Mouse (Mus musculus) embryonic facial prominence, embryonic 14.5 days (tissue): Measurements from ENCODE around the gene Iqcc. TPM values are rescaled to one million over a fixed set of nuclear protein-coding genes. Genes with fewer than 3 reads are reported as not detected.

Source experiments
- ATAC-seq: fragments of 200-750 bp; cut with Nextera tagmentation; 2 replicates; pipeline ENCODE4 v1.8.0; 2017; ENCODE audit warnings: low read depth, moderate number of reproducible peaks, moderate TSS enrichment
- DNase-seq: peaks from one replicate; pipeline ENCODE4 v3.0.0-alpha.2; 2015; ENCODE audit warnings: low spot score
- H3K27ac ChIP-seq: fragments of 300-500 bp; sonication (generic); replicated peaks from 2 replicates; pipeline ENCODE4 v1.5.1; 2014; ENCODE audit warnings: low read depth, mild to moderate bottlenecking, low read length, moderate library complexity
- H3K27me3 ChIP-seq: fragments of 300-500 bp; sonication (generic); replicated peaks from 2 replicates; pipeline ENCODE4 v1.6.1; 2014; ENCODE audit warnings: low read length; ENCODE audit not compliant: control insufficient read depth, insufficient read depth
- H3K36me3 ChIP-seq: fragments of 300-500 bp; sonication (generic); 2 replicates; pipeline ENCODE4 v1.6.1; 2014; ENCODE audit warnings: low read length, mixed read lengths; ENCODE audit not compliant: control insufficient read depth, insufficient read depth
- H3K4me1 ChIP-seq: fragments of 300-500 bp; sonication (generic); 2 replicates; pipeline ENCODE4 v1.6.1; 2014; ENCODE audit warnings: antibody characterized with exemption, low read length; ENCODE audit not compliant: control insufficient read depth, insufficient read depth
- H3K4me2 ChIP-seq: fragments of 300-500 bp; sonication (generic); 2 replicates; pipeline ENCODE4 v1.6.1; 2014; ENCODE audit warnings: low read depth, mild to moderate bottlenecking, low read length, moderate library complexity, mixed read lengths
- H3K4me3 ChIP-seq: fragments of 300-500 bp; sonication (generic); 2 replicates; pipeline ENCODE4 v1.5.1; 2014; ENCODE audit warnings: low read depth, mild to moderate bottlenecking, low read length
- H3K9ac ChIP-seq: fragments of 300-500 bp; sonication (generic); 2 replicates; pipeline ENCODE4 v1.6.1; 2014; ENCODE audit warnings: low read depth, mild to moderate bottlenecking, low read length, moderate library complexity, mixed read lengths
- H3K9me3 ChIP-seq: fragments of 300-500 bp; sonication (generic); 2 replicates; pipeline ENCODE4 v1.6.1; 2016; ENCODE audit warnings: low read length; ENCODE audit not compliant: control insufficient read depth
- WGBS: fragments of 180-500 bp; shearing (Covaris S2); extraction: QIAGEN DNeasy Blood & Tissue Kit; methylation state at CpG from one replicate; pipeline ENCODE4 v1.1.7; 2014; 5-methylcytosine and 5-hydroxymethylcytosine counted together
- polyA plus RNA-seq: library from polyadenylated mRNA; unstranded; fragments of >200 nt; fragmentation: Nextera tagmentation; extraction: Ambion mirVana; gene quantifications from 2 replicates; pipeline ENCODE4 v1.2.1, GENCODE M21; 2014

The Iqcc gene
- polyA plus RNA-seq, 1 experiment from 2014 or later: 26.6 TPM

- 97% methylated on average over 5 of the region's 5 CpGs for WGBS
- peaks cover 11% of the 10 kb centered on the region; the same call in 1 of the 2 replicates for H3K4me1 ChIP-seq
- H3K27ac ChIP-seq: peak overlapping the region; percentile 92; the same call in 1 of the 2 replicates
- H3K36me3 ChIP-seq: peaks cover 26% of the 10 kb centered on the region
- peak overlapping the region; percentile 87 for H3K9ac ChIP-seq
- H3K9me3 ChIP-seq: no peaks in the 10 kb centered on the region
- DNase-seq (no peak), ATAC-seq (no peak)
- H3K4me2 ChIP-seq: peak overlapping the region; percentile 61
- H3K4me3 ChIP-seq: peak overlapping the region; percentile 74
- no peaks in the 10 kb centered on the region for H3K27me3 ChIP-seq
These were observed 868 bp downstream of the Iqcc start for GRCm38 (mm10) chr4:129618031-129618430.

DNA sequence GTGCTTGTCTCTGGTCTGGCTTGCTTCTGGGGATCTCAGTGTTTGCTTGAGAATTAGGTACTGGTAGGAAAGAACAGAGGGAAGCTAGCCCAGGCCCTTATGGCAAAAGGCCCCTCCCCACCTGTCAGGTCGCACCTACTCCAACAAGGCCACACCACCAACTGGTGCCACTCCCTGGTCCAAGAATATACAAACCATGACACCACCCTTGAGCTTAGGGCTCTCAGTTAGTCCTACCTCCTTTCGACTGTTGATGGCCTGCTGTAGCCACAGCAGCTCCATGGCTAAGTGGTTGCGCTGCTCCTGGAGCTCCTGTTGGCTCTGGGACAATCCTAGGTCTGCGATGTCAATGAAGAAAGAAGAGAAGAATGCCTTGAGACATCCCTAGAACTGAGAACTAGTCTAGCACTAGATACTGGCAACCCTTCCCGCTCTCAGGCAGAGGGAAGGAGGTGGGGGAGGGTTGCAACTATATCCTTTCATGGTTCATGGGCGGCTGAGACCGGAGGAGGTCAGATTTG, 1.7 kb downstream of the Iqcc start:
- WGBS: 90% methylated on average over 7 of the region's 7 CpGs
- H3K4me3 ChIP-seq: no peak overlapping the region

DNA sequence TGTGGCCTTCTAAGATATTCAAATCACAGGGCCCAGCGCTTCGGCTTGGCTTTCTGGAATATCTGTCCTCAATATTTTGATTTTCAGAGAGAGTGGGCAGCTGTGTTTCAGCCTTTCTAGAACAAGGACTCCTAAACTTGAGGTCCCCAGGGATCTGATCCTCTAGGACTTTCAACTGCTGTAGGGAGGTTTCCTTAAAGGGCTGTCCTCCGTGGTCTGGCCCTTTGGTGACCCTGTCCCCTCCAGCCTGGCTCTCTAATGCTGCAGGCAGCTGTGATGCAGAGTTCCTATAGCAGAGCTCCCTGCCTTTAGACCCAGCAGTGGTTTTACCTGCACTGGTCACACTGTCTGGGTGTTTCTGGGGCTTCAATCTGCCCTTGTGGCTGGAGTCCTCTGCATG, 2.3 kb downstream of the Iqcc start:
- H3K9me3 ChIP-seq: no peaks in the 10 kb centered on the region
- H3K4me1 ChIP-seq: peaks cover 5% of the 10 kb centered on the region; the same call in 1 of the 2 replicates
- 87% methylated on average over 3 of the region's 3 CpGs for WGBS
- no peak for ATAC-seq
- no peak for DNase-seq
- H3K36me3 ChIP-seq: peaks cover 23% of the 10 kb centered on the region
- H3K9ac ChIP-seq: no peak overlapping the region
- no peak overlapping the region for H3K27ac ChIP-seq
- H3K4me2 ChIP-seq: no peak overlapping the region
- H3K27me3 ChIP-seq: no peaks in the 10 kb centered on the region
- no peak overlapping the region for H3K4me3 ChIP-seq

More for the DNA sequence above, 1.7 kb downstream of the Iqcc start:
- Histone ChIP-seq H3K4me2 (no peak overlapping the region), H3K36me3 (peaks cover 23% of the 10 kb centered on the region), H3K27me3 (no peaks in the 10 kb centered on the region), H3K9ac (no peak overlapping the region), H3K9me3 (no peaks in the 10 kb centered on the region), H3K4me1 (peaks cover 5% of the 10 kb centered on the region; the same call in 1 of the 2 replicates), H3K27ac (no peak overlapping the region)
- ATAC-seq (no peak), DNase-seq (no peak)

DNA sequence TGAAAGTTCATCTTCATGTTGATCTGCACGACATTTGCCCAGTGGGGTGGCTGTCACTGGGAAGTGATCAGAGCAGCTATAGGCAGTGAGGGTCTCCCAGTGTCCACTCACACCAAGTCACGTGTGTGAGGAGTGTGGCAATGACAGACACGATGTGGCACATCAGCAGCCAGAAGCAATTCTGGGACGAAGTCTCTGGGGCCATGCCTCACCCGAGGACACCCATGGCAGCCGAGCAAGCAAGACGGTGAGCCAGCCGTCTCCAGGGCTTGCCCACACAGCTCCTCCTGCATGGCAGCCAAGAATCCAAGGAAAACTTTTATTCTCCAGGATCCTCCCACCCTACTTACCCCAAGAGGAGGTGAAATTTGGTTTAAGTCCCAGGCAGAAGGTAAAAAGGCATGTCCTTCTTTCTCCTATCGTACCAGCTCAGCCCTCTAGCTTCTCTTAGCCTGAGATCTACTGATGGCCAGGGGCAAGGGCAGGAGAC, 3.1 kb downstream of the Iqcc start:
- 90% methylated on average over 9 of the region's 9 CpGs for WGBS
- ATAC-seq (no peak), DNase-seq (no peak)
- Histone ChIP-seq H3K4me1 (peaks cover 5% of the 10 kb centered on the region; the same call in 1 of the 2 replicates), H3K9me3 (no peaks in the 10 kb centered on the region), H3K9ac (no peak overlapping the region), H3K4me2 (no peak overlapping the region), H3K36me3 (peaks cover 23% of the 10 kb centered on the region), H3K4me3 (no peak overlapping the region), H3K27ac (no peak overlapping the region), H3K27me3 (no peaks in the 10 kb centered on the region)

GRCm38 (mm10) chr4:129614093-129614492, 4.8 kb downstream of the Iqcc start, which contains the start of gene Dcdc2b:
Gene Dcdc2b, minus strand, starts transcription at chr4:129614257.
- Histone ChIP-seq H3K9ac (no peak within 1 kb of the TSS), H3K4me2 (no peak within 1 kb of the TSS), H3K9me3 (no peaks in the 10 kb centered on the region), H3K27me3 (no peaks in the 10 kb centered on the region), H3K4me1 (peaks cover 5% of the 10 kb centered on the region; the same call in 1 of the 2 replicates), H3K36me3 (peaks cover 23% of the 10 kb centered on the region), H3K27ac (no peak within 1 kb of the TSS), H3K4me3 (no peak within 1 kb of the TSS)
- WGBS: 83% methylated on average over 6 of the region's 6 CpGs
- no peak for DNase-seq
- no peak for ATAC-seq

- no peak overlapping the region for H3K4me3 ChIP-seq
- 70% methylated on average over 4 of the region's 4 CpGs for WGBS
- no peak overlapping the region for H3K27ac ChIP-seq
- DNase-seq (no peak), ATAC-seq (peak; percentile 16; the same call in 1 of the 2 replicates)
- H3K27me3 ChIP-seq: no peaks in the 10 kb centered on the region
- no peak overlapping the region for H3K4me2 ChIP-seq
- H3K9me3 ChIP-seq: no peaks in the 10 kb centered on the region
- no peaks in the 10 kb centered on the region for H3K4me1 ChIP-seq
- no peak overlapping the region for H3K9ac ChIP-seq
- peaks cover 29% of the 10 kb centered on the region for H3K36me3 ChIP-seq
These were observed 8.4 kb downstream of the Iqcc start for GRCm38 (mm10) chr4:129610472-129610871.

DNA sequence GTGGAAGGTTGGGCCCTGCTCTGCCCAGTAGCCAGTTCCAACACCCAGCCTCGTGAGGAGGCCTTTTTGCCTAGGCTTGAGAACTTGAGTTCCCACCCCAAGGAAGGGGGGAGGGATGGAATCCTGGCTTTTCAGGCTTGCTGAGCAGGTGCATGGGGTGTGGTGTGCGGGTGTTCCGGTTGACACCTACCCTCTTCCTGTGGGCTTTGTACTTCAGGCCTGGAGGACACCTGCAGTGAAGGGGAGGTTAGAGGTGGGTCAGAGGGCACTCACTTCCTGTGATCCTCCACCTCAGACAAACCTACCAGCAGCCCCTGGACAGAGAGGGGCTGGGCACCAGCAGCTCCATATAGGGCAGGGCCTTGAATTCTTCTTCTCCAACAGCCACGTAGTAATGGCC, 8.9 kb downstream of the Iqcc start:
- H3K9ac ChIP-seq: no peak overlapping the region
- no peaks in the 10 kb centered on the region for H3K27me3 ChIP-seq
- no peaks in the 10 kb centered on the region for H3K4me1 ChIP-seq
- H3K36me3 ChIP-seq: peaks cover 33% of the 10 kb centered on the region
- H3K4me2 ChIP-seq: no peak overlapping the region
- 94% methylated on average over 4 of the region's 4 CpGs for WGBS
- H3K27ac ChIP-seq: no peak overlapping the region
- no peak for ATAC-seq
- DNase-seq: no peak
- H3K4me3 ChIP-seq: no peak overlapping the region
- no peaks in the 10 kb centered on the region for H3K9me3 ChIP-seq

DNA sequence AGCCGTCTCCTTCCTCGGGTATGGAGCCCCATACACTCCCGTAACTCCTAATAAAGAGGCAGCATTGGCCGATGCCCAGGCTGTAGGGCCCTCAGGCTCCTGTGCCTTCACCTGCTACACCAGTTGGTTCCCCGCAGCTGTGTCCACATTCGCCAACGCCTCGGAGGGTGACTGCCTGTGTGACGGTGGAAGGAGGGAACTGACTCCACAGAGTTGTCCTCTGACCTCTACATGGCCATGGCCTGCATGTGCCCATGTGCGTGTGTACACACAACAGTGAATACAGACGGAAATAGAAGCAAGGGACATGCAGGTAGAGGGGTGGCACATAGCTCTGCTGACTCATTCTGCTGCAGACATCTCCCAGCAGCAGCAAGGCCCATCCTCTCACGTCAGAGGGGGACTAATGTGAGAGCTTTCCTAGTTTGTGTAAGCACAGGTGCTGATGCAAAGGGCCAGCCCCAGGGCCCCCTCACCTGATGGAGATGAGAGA, 9.7 kb downstream of the Iqcc start:
- H3K27me3 ChIP-seq: no peaks in the 10 kb centered on the region
- ATAC-seq: no peak; the same call in 1 of the 2 replicates
- H3K4me1 ChIP-seq: no peaks in the 10 kb centered on the region
- no peak for DNase-seq
- 77% methylated on average over 12 of the region's 12 CpGs for WGBS
- H3K4me2 ChIP-seq: no peak overlapping the region
- H3K4me3 ChIP-seq: no peak overlapping the region
- H3K27ac ChIP-seq: no peak overlapping the region
- no peaks in the 10 kb centered on the region for H3K9me3 ChIP-seq
- H3K36me3 ChIP-seq: peaks cover 40% of the 10 kb centered on the region
- no peak overlapping the region for H3K9ac ChIP-seq
